Mouse (Mus musculus): Measurements from ENCODE around the gene Olfr288.

The Olfr288 gene

GRCm38 (mm10) chr15:98166963-98167644, 28.2 kb downstream of the Olfr288 start, which contains the start of gene Ccdc184:
Gene Ccdc184 (plus strand): TSS chr15:98167158.
- DNase-seq (ENCODE audit: low read depth, low spot score): no peak

DNA sequence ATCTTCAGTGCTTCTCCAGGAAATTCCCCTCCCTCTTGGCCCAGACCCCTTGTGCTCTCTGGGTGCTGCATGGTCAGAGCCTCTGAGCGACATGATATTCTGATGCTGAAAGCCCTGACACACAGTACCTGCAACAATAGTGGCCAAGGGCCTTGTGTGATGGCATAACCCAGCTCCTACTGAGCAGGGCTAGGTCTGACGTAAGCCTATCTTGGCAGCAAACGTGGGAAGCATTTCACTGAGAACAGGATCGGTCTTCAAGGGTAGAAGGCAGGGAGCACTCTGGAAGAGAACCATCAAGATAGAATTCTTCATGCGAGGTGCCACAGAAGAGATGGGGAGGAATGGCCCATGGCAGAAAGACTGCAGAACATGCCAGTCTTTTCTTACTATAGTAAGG, 29.8 kb downstream of the Olfr288 start, which contains the start of gene Asb8:
TSS of gene Asb8 (minus strand) at position 101 of the 400 bp plus-strand sequence.
- no peak for DNase-seq (ENCODE audit: low read depth, low spot score)

- DNase-seq (ENCODE audit: low read depth, low spot score): no peak
Observed at GRCm38 (mm10) chr15:98162561-98162960, 32.8 kb downstream of the Olfr288 start.

DNA sequence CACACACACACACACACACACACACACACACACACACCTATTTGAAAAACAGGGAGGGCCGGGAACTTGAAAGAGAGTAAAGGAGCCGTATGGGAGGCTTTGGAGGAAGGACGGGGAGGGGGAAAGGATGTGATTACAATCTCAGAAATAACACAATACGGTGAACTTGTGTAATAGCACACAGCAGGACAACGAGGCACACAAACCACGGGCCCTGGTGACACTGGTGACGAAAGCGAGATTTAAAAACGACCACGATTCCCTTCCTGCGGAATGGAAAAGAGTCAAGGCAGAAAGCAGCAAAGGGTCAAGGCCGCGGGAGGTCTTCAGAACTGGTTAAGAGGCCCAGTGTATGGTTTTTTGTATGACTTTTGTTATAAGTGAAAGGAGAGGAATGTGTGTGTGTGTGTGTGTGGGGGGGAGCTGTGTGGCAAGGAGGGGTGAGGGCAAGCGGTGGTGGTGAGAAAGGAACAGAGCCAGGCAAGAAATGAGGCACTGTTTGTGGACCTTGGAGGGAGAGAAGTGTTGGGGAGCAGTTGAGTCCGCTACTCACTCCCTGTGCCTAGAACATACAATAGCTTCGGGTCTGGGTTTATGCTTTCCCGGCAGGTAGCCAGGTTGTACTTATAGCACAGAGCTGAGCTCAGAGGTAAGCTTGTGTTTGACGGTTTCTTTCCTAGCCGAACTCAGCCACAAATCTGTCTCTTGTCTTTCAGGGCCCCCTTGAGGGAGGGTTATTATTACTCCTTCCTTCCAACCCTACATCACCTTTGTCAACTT, 34.1 kb downstream of the Olfr288 start:
- no peak for DNase-seq (ENCODE audit: low read depth, low spot score)

GRCm38 (mm10) chr15:98157253-98157652, 38.1 kb downstream of the Olfr288 start:
- DNase-seq (ENCODE audit: low read depth, low spot score): no peak

GRCm38 (mm10) chr15:98155944-98156343, 39.4 kb downstream of the Olfr288 start:
- no peak for DNase-seq (ENCODE audit: low read depth, low spot score)

DNA sequence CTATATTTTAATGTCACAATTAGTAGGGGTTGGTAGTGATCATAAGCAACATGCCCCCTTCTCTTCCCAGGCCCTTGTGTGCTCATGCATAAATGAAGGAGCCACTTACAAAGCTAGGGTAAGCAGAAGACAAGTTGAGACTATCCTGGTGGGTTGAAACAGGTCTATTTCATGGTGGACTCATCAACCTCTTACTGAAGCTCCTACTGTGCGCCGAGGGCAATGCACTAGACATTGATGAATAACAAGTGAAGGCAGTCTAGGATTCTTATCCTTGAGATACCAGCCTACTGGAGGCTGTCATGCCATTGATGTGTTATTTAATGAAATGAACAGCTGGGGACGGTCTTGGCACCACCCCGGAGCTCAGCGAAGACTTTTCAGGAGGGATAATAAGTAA, 40.1 kb downstream of the Olfr288 start:
- DNase-seq (ENCODE audit: low read depth, low spot score): no peak

- no peak for DNase-seq (ENCODE audit: low read depth, low spot score)
Observed at GRCm38 (mm10) chr15:98154631-98155030, 40.7 kb downstream of the Olfr288 start.

DNA sequence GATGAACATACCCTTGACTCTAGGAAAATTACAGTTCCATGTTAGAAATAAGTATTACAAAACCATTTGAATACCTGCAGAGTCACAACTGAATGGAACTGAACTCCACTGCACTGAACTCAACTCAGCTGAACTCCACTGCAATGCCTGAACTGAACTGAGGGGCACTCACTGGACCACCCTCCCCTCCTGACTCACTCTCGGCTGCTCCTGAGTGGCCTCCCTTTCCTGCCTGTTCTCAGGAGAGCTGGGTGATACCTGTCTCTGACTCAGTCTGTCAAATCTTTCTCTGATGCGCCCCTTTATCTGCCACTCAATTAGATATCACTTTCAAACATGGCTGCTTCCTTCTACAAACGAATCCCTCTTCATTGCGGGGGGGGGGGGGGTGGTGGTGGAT, 41.2 kb downstream of the Olfr288 start:
- DNase-seq (ENCODE audit: low read depth, low spot score): no peak

DNA sequence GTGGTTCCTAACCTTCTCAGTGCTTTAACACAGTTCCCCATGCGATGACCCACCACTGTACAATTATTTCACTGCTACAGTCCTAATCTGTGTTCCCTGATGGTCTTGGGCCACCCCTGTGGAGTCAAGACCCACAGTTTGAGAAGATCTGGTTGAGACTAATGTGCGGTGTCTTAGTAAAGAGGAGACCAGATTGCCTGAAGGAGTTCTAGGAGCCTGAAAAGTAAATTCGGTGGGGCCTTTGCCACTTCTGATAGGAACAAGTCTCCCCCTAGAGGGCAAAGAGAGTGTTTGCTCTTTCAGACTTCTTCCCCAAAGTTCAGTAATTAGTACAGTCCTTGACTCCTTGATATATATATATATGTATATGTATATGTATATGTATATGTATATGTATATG, 41.7 kb downstream of the Olfr288 start:
- no peak for DNase-seq (ENCODE audit: low read depth, low spot score)

DNA sequence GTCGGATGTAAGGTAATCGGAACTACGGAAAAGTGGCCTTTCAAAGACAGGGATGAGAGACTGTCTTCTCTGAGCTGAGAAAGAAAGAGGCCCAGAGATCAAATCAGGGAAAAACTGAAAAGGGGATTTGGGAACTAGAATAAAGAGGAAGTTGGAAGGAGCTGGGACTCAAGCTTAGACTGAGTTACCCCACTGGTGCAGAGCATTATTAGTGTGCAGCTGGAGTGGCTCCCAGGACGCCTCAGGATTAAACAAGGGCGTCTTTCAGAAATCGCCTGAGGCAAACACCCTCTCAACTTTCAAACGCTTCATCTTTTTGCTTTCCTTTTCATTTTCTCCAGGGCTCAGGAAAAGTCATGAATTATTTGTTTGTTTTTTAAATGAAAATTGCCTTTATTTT, 42.4 kb downstream of the Olfr288 start:
- no peak for DNase-seq (ENCODE audit: low read depth, low spot score)

DNA sequence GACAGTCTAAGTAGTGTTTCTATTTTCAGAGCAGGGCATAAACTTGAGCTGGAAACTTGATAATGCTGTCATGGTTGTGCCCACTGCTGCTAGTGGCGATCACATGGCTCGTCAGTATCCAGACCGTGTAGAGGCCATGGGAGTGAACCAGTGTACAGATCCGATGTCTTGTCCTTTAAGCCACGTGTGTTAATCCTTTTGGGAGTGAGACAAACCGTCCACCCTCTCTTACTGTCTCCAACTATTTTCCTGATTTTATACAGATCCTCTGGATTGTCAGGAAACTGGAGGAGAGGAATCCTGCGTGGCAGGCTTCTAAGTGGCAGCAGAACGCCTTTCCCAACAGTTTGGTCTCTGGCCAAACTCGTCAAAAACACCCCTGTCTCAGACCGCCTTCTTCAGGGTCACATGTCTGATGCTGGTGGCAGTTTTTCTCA, 46.2 kb downstream of the Olfr288 start:
- no peak for DNase-seq (ENCODE audit: low read depth, low spot score)

DNA sequence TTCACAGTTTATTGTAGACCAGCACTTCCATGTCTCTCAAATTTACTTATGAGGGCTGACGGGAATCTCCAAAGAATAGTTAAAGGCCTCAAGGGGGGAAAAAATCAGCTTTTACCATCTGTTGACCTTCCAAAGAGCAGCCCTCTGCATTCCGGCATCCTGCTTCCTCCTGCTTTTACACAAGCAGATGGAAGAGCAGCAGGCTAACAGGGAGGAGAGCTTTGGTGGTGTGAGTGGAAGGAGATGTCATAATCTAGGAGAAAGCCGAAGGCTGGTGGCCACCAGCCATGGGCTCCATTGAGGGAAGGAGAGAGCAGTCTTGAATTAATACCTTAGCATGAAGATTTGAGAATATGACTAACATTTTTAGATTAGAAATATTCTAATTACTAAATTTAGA, 47.0 kb downstream of the Olfr288 start:
- no peak for DNase-seq (ENCODE audit: low read depth, low spot score)

DNA sequence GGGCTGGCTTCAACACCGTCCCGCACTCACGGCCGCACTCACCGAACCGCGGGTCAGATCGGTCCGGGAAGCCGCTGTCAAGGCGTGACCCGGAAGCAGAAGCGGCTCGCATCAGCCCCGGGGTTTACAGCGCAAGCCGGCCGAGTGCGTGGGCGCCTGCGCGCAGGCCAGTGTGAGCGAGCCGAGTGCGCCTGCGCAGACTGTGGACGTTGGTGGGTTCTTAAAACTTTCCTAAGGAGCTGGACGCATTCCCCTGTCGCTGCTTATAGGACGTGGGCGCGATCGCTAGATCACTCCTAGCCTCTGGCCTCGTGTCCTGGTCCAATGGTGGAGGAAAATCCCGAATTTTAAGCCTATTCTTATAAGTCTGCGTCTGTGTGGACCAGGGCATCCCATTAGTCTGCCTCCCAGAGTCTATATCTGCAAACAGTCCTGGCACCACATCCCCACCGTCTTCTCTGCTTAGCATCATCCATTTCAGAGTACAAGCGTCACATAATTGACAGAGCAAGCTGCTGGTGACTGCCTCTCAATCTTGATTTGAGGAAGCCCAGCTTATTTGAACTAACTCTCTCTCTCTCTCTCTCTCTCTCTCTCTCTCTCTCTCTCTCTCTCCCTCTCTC, 49.7 kb downstream of the Olfr288 start:
- peak; percentile 84 for DNase-seq (ENCODE audit: low read depth, low spot score)

GRCm38 (mm10) chr15:98144861-98145507, 50.4 kb downstream of the Olfr288 start:
- DNase-seq (ENCODE audit: low read depth, low spot score): no peak

GRCm38 (mm10) chr15:98142515-98142914, 52.8 kb downstream of the Olfr288 start:
- DNase-seq (ENCODE audit: low read depth, low spot score): no peak

- DNase-seq (ENCODE audit: low read depth, low spot score): no peak
Observed at GRCm38 (mm10) chr15:98140809-98141208, 54.5 kb downstream of the Olfr288 start.

- no peak for DNase-seq (ENCODE audit: low read depth, low spot score)
Observed at GRCm38 (mm10) chr15:98139763-98140162, 55.6 kb downstream of the Olfr288 start.

DNA sequence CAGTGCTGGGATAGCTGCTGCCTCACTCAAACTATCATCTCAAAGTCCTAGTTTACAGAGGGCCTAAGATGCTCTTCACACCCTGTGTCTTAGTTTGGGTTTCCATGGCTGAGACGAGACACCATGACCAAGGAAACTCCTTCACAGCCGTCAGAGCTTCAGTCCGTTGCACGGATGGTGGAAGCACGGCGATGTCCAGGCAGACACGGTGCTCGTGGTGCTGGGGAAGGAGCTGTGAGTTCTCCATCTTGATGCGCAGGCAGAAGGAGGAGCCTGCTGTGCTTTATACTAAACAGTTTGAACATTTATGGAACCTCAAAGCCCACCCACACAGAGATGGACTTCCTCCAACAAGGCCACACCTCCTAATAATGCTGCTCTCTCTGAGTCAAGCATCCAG, 58.5 kb downstream of the Olfr288 start:
- no peak for DNase-seq (ENCODE audit: low read depth, low spot score)

Measured in WW6 (cell line).